Mouse (Mus musculus) stomach, postnatal 0 days (tissue): ENCODE results near the gene Eif1ax. TPM values are rescaled to one million over a fixed set of nuclear protein-coding genes. Genes with fewer than 3 reads are reported as not detected.
"Not testable (repeated sequence)": the region's sequence is repeated elsewhere in the genome, so short reads cannot be mapped to it uniquely, and the experiment has no call there.

Experiments
- ATAC-seq: fragments of 200-750 bp; cut with Nextera tagmentation; 2 replicates; pipeline ENCODE4 v1.8.0; 2017; ENCODE audit not compliant: low FRiP score, low TSS enrichment
- DNase-seq: peaks from one replicate; pipeline ENCODE4 v3.0.0-alpha.2; 2016; ENCODE audit warnings: low spot score
- H3K27ac ChIP-seq: fragments of 300-500 bp; sonication (generic); replicated peaks from 2 replicates; pipeline ENCODE4 v1.5.1; 2014; ENCODE audit warnings: mild to moderate bottlenecking, control low read depth
- H3K27me3 ChIP-seq: fragments of 300-500 bp; sonication (generic); 2 replicates; pipeline ENCODE4 v1.6.1; 2014; ENCODE audit warnings: low read length; ENCODE audit not compliant: control insufficient read depth, insufficient read depth
- H3K36me3 ChIP-seq: fragments of 300-500 bp; sonication (generic); 2 replicates; pipeline ENCODE4 v1.6.1; 2014; ENCODE audit warnings: low read length, mixed read lengths; ENCODE audit not compliant: control insufficient read depth, insufficient read depth
- H3K4me1 ChIP-seq: fragments of 300-500 bp; sonication (generic); replicated peaks from 2 replicates; pipeline ENCODE4 v1.6.1; 2014; ENCODE audit warnings: antibody characterized with exemption; ENCODE audit not compliant: control insufficient read depth, insufficient read depth
- H3K4me2 ChIP-seq: fragments of 300-500 bp; sonication (generic); replicated peaks from 2 replicates; pipeline ENCODE4 v1.6.1; 2014; ENCODE audit warnings: low read depth, mild to moderate bottlenecking, control low read depth, moderate library complexity
- H3K4me3 ChIP-seq: fragments of 300-500 bp; sonication (generic); 2 replicates; pipeline ENCODE4 v1.5.1; 2014; ENCODE audit warnings: low read depth, low read length, control low read depth
- H3K9ac ChIP-seq: fragments of 300-500 bp; sonication (generic); 2 replicates; pipeline ENCODE4 v1.6.1; 2014; ENCODE audit warnings: mild to moderate bottlenecking, low read length, control low read depth, mixed read lengths
- H3K9me3 ChIP-seq: fragments of 300-500 bp; sonication (generic); 2 replicates; pipeline ENCODE4 v1.6.1; 2016; ENCODE audit warnings: low read length; ENCODE audit not compliant: control insufficient read depth
- CTCF ChIP-seq: IDR thresholded peaks from 2 replicates; pipeline ENCODE4 v1.5.1; 2016; ENCODE audit warnings: antibody characterized with exemption, low read depth, mild to moderate bottlenecking, moderate library complexity
- EP300 ChIP-seq: optimal IDR thresholded peaks from 2 replicates; pipeline ENCODE3; 2016; ENCODE audit warnings: antibody characterized with exemption
- WGBS: fragments of 180-500 bp; shearing (Covaris S2); extraction: QIAGEN DNeasy Blood & Tissue Kit; methylation state at CpG from one replicate; pipeline ENCODE4 v1.1.7; 2014; 5-methylcytosine and 5-hydroxymethylcytosine counted together
- polyA plus RNA-seq: library from polyadenylated mRNA; unstranded; fragments of >200 nt; fragmentation: Nextera tagmentation; extraction: Ambion mirVana; gene quantifications from 2 replicates; pipeline ENCODE4 v1.2.1, GENCODE M21; 2015

Eif1ax gene
- polyA plus RNA-seq, 1 experiment from 2014 or later: 83.2 TPM

DNA sequence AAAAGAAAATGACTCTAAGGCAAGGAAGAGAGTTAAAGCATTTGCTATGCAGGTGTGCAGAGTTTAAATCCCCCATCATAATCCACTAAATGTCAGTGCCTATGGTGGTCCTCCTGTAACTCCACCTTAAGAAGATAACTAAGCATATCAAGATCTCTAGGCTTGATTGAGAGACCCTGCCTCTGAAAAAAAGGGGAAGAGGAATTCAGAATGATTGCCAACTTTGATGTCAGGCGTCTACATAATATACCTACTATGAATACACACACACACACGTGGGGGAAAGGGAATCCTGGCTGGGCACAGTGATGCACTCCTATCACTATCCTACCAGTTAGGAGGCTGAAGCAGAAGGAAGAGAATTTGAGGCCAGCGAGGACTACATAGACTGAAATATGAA, 19.3 kb downstream of the Eif1ax start:
- TF ChIP-seq EP300 (no peak), CTCF (no peak)
- Histone ChIP-seq H3K27ac (no peak overlapping the region), H3K4me1 (no peaks in the 10 kb centered on the region), H3K4me2 (no peak overlapping the region), H3K27me3 (no peaks in the 10 kb centered on the region), H3K9ac (no peak overlapping the region), H3K4me3 (no peak overlapping the region), H3K9me3 (no peaks in the 10 kb centered on the region), H3K36me3 (no peaks in the 10 kb centered on the region)
- WGBS: 71% methylated on average over 3 of the region's 3 CpGs
- ATAC-seq (no peak), DNase-seq (no peak)

DNA sequence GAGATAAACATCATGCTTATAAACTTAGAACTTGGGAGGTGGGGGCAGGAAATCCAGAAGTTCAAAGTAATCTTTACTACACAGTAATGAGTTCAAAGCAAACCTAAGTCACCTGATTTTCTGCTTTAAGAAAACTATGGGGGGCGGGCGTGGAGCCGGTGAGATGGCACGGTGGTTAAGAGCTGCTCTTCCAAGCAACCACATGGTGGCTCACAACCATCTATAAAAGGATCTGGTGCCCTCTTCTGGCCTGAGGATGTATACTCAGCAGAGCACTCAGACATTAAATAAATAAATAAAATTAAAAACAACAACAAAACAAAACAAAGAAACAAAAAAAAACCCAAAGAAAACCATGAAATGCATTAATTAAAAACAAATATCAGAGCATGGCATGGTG, 37.3 kb downstream of the Eif1ax start:
- peak; percentile 64 for TF ChIP-seq CTCF
- no peak for TF ChIP-seq EP300
- no peak overlapping the region for H3K27ac ChIP-seq
- no peaks in the 10 kb centered on the region for H3K4me1 ChIP-seq
- DNase-seq: no peak
- no peak for ATAC-seq
- no peak overlapping the region for H3K4me2 ChIP-seq
- H3K9ac ChIP-seq: no peak overlapping the region
- no peak overlapping the region for H3K4me3 ChIP-seq
- H3K27me3 ChIP-seq: no peaks in the 10 kb centered on the region
- WGBS: 34% methylated on average over 4 of the region's 4 CpGs
- no peaks in the 10 kb centered on the region for H3K36me3 ChIP-seq
- H3K9me3 ChIP-seq: no peaks in the 10 kb centered on the region

DNA sequence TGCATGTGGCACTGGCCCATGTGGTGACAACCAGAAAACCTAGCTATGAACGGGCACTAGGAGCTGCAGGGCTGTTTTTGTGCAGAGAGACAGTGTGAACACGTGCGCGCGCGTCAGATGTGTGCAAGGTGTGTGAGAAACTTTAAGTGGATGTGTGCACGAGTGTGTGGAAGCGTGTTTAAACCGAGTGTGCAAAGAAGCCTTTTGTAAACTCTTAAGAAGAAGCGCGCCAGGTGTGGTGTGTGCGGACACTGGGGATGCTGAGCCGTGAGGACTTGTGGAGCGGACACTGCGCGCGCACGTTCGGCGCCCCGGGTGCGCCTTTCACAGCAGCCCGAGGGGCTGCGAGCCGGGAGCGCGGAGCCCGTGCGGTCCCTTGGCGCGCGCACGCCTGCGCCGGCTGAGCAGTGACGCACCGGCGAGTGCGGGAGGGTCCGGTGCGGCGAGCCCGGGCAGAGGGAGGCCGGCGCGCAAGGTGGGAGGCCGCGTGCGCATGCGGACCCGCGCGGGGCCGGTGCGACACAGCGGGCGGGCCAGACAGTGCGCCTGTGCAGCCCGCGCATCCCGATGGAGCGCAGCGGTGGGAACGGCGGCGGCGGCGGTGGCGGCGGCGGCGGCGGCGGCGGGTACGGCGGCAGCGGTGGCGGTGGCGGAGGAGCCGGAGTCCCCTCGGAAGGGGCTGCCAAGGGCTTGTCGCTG, 42.3 kb downstream of the Eif1ax start, which contains the start of gene Map7d2:
Gene Map7d2 (plus strand): TSS at position 443 of the 699 bp plus-strand sequence.
- ATAC-seq (peak; percentile 45), DNase-seq (peak; percentile 16)
- WGBS: 23% methylated on average over 31 of the region's 83 CpGs
- Histone ChIP-seq H3K4me2 (peak within 1 kb of the TSS; percentile 91), H3K9me3 (no peaks in the 10 kb centered on the region), H3K36me3 (no peaks in the 10 kb centered on the region), H3K4me1 (no peaks in the 10 kb centered on the region), H3K27ac (no peak within 1 kb of the TSS), H3K4me3 (peak within 1 kb of the TSS; percentile 48), H3K27me3 (no peaks in the 10 kb centered on the region), H3K9ac (no peak within 1 kb of the TSS)
- no peak for TF ChIP-seq CTCF
- TF ChIP-seq EP300: no peak

DNA sequence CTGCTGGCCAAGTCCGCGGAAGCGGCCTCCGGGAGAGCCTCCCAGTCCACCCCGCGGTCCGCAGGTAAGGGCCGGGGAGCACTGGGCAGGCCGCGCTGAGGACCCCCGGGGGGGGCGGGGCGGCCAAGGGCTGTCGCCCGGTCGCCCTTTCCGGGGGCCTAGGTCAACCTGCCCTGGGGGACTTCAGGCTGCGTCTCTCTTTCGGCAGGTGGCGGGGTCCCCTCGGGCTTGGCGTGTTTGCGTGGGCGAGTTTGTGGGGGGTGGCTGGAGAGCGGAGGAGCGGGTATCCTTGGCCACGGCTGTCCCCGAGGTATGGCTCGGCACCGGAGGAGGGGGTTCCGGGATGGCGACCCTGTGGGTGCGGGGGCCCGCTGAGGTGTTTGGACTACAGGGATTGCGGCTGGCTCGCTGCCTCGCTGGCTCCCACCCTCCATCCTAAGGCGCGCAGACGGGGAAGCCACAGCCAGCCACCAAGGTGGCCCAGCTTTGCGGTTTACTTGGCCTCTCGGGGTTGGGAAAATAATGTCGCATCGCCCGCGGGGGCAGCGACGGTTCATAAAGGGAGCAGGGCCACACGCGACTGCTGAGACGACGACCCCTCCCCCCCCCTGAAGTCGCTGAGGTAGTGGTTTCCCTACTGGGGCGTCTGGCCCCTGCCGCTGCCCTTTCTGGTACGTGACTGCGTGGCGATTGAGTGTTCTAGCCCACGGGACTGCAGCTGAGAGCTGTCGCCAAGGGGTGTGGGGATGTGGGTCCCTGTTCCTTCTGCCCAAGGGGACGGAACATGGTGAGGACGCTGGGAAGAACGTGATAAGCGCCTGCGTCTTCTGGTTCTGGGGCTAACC, 43.1 kb downstream of the Eif1ax start:
- Histone ChIP-seq H3K27me3 (no peaks in the 10 kb centered on the region), H3K9me3 (no peaks in the 10 kb centered on the region), H3K36me3 (no peaks in the 10 kb centered on the region), H3K4me1 (no peaks in the 10 kb centered on the region), H3K27ac (no peak overlapping the region), H3K4me2 (peak overlapping the region; percentile 91), H3K4me3 (peak overlapping the region; percentile 48), H3K9ac (no peak overlapping the region)
- peak; percentile 38; the same call in 1 of the 2 replicates for ATAC-seq
- 16% methylated on average over 47 of the region's 65 CpGs for WGBS
- no peak for DNase-seq
- TF ChIP-seq EP300 (no peak), CTCF (no peak)

DNA sequence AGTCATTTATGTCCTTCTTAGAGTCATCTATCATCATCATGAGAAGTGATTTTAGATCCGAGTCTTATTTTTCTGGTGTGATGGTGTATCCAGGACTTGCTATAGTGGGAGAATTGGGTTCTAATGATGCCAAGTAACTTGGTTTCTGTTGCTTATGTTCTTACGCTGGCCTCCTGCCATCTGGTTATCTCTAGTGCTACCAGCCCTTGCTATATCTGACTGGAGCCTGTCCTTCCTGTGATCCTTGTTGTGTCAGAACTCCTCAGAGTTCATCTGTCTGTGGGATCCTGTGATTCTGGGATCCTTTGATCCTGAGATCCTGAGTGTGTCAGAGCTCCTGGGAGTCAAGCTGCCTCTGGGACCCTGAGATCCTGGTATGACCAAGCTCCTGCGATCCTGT, 58.5 kb downstream of the Eif1ax start:
- H3K27me3 ChIP-seq, DNase-seq, H3K4me1 ChIP-seq, H3K27ac ChIP-seq, H3K4me2 ChIP-seq, H3K9ac ChIP-seq, H3K36me3 ChIP-seq, H3K9me3 ChIP-seq, ATAC-seq, H3K4me3 ChIP-seq: not testable (repeated sequence)
- WGBS: 93% methylated on average over 3 of the region's 3 CpGs

Other genes with a start within 250 kb of the Eif1ax start
- 3.6 and 3.7 TPM in 2 replicates for gene Rps6ka3, start 161.9 kb upstream of the Eif1ax start, polyA plus RNA-seq
- 1.3 and 1.4 TPM in 2 replicates for gene Map7d2, start 42.4 kb downstream of the Eif1ax start, polyA plus RNA-seq
- gene Bclaf3, start 154.5 kb downstream of the Eif1ax start, polyA plus RNA-seq: 7.2 and 7.3 TPM in 2 replicates